Mouse (Mus musculus) myocyte (in vitro differentiated cells): ENCODE results near the gene Ptprr.

Source experiments
- MYOD1 ChIP-seq, 3 experiments: IDR thresholded peaks; one replicate each; pipeline ENCODE4 v1.6.1; 2011; ENCODE audit warnings: control low read depth in 2 of 3, low read depth in 2 of 3, mild to moderate bottlenecking in 2 of 3, moderate library complexity in 1 of 3; ENCODE audit not compliant: insufficient read length in 2 of 3, control insufficient read depth in 1 of 3
- MYOG ChIP-seq, 3 experiments: IDR thresholded peaks; one replicate each; pipeline ENCODE4 v1.6.1; 2011; ENCODE audit warnings: control low read depth in 2 of 3, low read depth in 2 of 3, mild to moderate bottlenecking in 2 of 3; ENCODE audit not compliant: insufficient read length in 2 of 3, control insufficient read depth in 1 of 3, insufficient read depth in 1 of 3
- POLR2A ChIP-seq: IDR thresholded peaks from one replicate; pipeline ENCODE4 v1.6.1; 2011; ENCODE audit warnings: low read depth, mild to moderate bottlenecking, control low read depth, moderate library complexity; ENCODE audit not compliant: insufficient read length
- REST ChIP-seq: IDR thresholded peaks from one replicate; pipeline ENCODE4 v1.6.1; 2011; ENCODE audit warnings: mild to moderate bottlenecking, control low read depth, moderate library complexity; ENCODE audit not compliant: insufficient read depth, insufficient read length
- TCF12 ChIP-seq: IDR thresholded peaks from one replicate; pipeline ENCODE4 v1.6.1; 2011; ENCODE audit warnings: mild to moderate bottlenecking, control low read depth; ENCODE audit not compliant: poor library complexity, insufficient read depth, severe bottlenecking
- USF1 ChIP-seq: IDR thresholded peaks from one replicate; pipeline ENCODE4 v1.6.1; 2011; ENCODE audit warnings: low read depth, mild to moderate bottlenecking, control low read depth, moderate library complexity

GRCm38 (mm10) chr10:116197416-116197939 is 179.5 kb downstream of the Ptprr start:
- TF ChIP-seq POLR2A: no peak
- no peak for TF ChIP-seq MYOD1 (IDR thresholded peaks at IDR 0.05; ENCODE audit: control insufficient read depth in 1 of 3, insufficient read length in 2 of 3, low read depth in 2 of 3)
- TF ChIP-seq USF1: no peak
- no peak for TF ChIP-seq TCF12
- no peak for TF ChIP-seq MYOG (IDR thresholded peaks at IDR 0.05; ENCODE audit: control insufficient read depth in 1 of 3, insufficient read depth in 1 of 3, insufficient read length in 2 of 3, low read depth in 2 of 3)
- no peak for TF ChIP-seq REST
